24 mouse cellular contexts compared by ENCODE assay signal in genomic region chr3:68792883-68793282, GRCm38 (mm10).
"Had no signal": no experiment of that assay in that cellular context is flagged by ENCODE, and none has a peak within 500 bp of the region (broad histone marks: within the 10 kb centered on the region; RNA-seq: fewer than 3 reads in every experiment).

No protein-coding gene starts in this region.

- ATAC-seq: intestine, embryonic 16.5 days had no signal

- H3K36me3 ChIP-seq: heart, embryonic 13.5 days; heart, embryonic 15.5 days; hindbrain, embryonic 13.5 days; hindbrain, embryonic 15.5 days; kidney, embryonic 15.5 days; limb, embryonic 10.5 days; limb, embryonic 12.5 days; liver, embryonic 13.5 days had no signal

- DNase-seq: gastrocnemius, postnatal 14 days; gastrocnemius, postnatal 36 days; heart, adult 11 months; heart, adult 2 months; heart, postnatal 14 days; heart, postnatal 36 days; kidney, adult 11 months; kidney, adult 2 months; kidney, adult 9 months; kidney, postnatal 14 days; kidney, postnatal 36 days; layer of hippocampus, adult 9-11 months; liver; liver, embryonic 13.5 days had no signal

- H3K9me3 ChIP-seq: heart, embryonic 13.5 days; heart, embryonic 15.5 days; hindbrain, embryonic 13.5 days; hindbrain, embryonic 15.5 days; kidney, embryonic 15.5 days; limb, embryonic 10.5 days; limb, embryonic 12.5 days; liver, embryonic 13.5 days had no signal

- H3K27ac ChIP-seq: heart, adult 2 months; heart, embryonic 13.5 days; heart, embryonic 15.5 days; kidney, embryonic 15.5 days; kidney, postnatal 0 days; left cerebral cortex, adult 2 months; limb, embryonic 10.5 days; limb, embryonic 12.5 days; liver, embryonic 13.5 days had no signal

- H3K4me1 ChIP-seq: limb, embryonic 12.5 days had no signal

- H3K27me3 ChIP-seq: heart, embryonic 13.5 days; heart, embryonic 15.5 days; hindbrain, embryonic 13.5 days; hindbrain, embryonic 15.5 days; kidney, embryonic 15.5 days; liver, embryonic 13.5 days had no signal

- H3K4me3 ChIP-seq: heart, adult 2 months; heart, embryonic 13.5 days; heart, embryonic 15.5 days; hindbrain, embryonic 13.5 days; hindbrain, embryonic 15.5 days; kidney, embryonic 15.5 days; left cerebral cortex, adult 2 months; limb, embryonic 10.5 days; limb, embryonic 12.5 days; liver, embryonic 13.5 days had no signal
